In the genomic region with DNA sequence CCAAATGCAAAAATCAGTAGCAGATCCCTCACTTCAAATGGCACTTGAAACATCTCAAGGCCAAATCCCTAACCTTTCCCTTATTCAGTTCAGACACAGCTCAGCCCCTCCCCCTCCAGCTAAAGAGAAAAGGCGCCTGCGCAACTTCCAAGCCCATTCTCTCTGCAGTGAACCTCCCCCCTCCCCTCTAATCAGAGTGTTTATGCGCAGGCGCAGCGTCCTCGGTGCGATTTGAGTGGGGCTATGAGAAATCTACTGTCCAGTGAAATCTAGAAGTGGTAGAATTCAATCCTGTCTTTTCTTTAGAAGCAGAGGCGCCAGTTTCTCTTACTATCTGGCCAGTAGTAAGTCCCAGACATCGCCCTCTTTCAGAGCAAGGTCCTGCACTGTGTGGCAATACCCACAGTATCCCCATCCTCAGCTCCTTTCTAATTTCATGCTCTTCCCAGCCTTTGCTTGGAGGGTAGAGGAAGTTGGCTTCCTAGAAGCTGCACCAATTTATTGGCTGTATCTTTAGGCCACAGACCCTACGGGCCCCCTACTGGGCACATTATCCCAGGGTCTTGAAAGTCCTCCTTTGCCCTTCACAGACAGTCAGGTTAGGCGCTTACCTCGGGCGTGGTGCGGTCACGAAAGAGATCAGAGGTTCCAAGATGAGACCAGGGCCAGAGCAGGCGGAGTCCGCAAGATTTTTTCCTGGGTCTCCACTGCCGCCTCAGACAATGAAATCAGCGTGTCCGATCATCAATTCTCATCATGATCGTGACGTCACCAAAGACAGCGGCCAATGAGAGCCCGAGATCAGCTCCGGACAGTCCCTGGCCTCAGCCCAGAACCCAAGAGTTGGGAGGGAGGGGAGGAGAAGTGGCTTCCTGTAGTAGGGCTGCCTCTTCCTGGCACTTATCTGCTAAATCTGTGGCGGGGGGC, we compare ENCODE assay signal across 7 mouse cellular contexts. TPM values are rescaled to one million over a fixed set of nuclear protein-coding genes. Genes with fewer than 3 reads are reported as not detected.
DNase-seq lines count a peak whose midpoint lies in the region; ATAC-seq lines count a peak whose summit lies in the region.

A gene (minus strand): TSS at position 724 of the 927 bp plus-strand sequence.

- no peaks in the 10 kb centered on the region for H3K4me1 ChIP-seq in intestine, embryonic 14.5 days (replicated peaks; ENCODE audit: control insufficient read depth, insufficient read depth, low read length)

- H3K9me3 ChIP-seq in intestine, embryonic 14.5 days (ENCODE audit: control insufficient read depth, low read length) = no peaks in the 10 kb centered on the region

- H3K4me3 ChIP-seq in intestine, embryonic 14.5 days (ENCODE audit: low read depth, low read length) = peak within 1 kb of the TSS; percentile 46

- no peaks in the 10 kb centered on the region for H3K36me3 ChIP-seq in intestine, embryonic 14.5 days (ENCODE audit: control insufficient read depth, insufficient read depth, low read length)

- no peaks in the 10 kb centered on the region for H3K27me3 ChIP-seq in intestine, embryonic 14.5 days (replicated peaks; ENCODE audit: control insufficient read depth, insufficient read depth, low read length)

- peak within 1 kb of the TSS; percentile 54; the same call in 1 of the 2 replicates for H3K27ac ChIP-seq in intestine, embryonic 14.5 days (ENCODE audit: low read depth)

- H3K9ac ChIP-seq in intestine, embryonic 14.5 days (ENCODE audit: low read length) = peak within 1 kb of the TSS; percentile 38; the same call in 1 of the 2 replicates

- DNase-seq in adrenal gland, postnatal 36 days = peak; percentile 66 to 76
- peak; percentile 59 for DNase-seq in embryo, embryonic 11.5 days (ENCODE audit: low read depth, low spot score)
- peak; percentile 17 to 18 for DNase-seq in gastrocnemius, postnatal 36 days
- DNase-seq in intestine, embryonic 14.5 days (ENCODE audit: low spot score) = peak; percentile 66
- peak; percentile 30 to 44 for DNase-seq in left cerebral cortex, adult 8-10 months (ENCODE audit: low spot score in 2 of 2)
- DNase-seq in lung, postnatal 36 days = peak; percentile 68
- DNase-seq in right cerebral cortex, postnatal 25 days = peak; percentile 41

- peak; percentile 88 for ATAC-seq in intestine, embryonic 14.5 days (replicated peaks; ENCODE audit: low FRiP score, low TSS enrichment, low read depth)

- peak within 1 kb of the TSS; percentile 48 for H3K4me2 ChIP-seq in intestine, embryonic 14.5 days (ENCODE audit: low read length)

- intact Hi-C loops in gastrocnemius, postnatal 36 days (cut with DNase I) = no loop called here

- WGBS in intestine, embryonic 14.5 days = 10% methylated on average over 25 of the region's 26 CpGs

RNA-seq across cellular contexts. Expression of the gene that starts here (rescaled TPM):
- 1 to 10 TPM; 1.0 to 1.1 TPM for total RNA-seq in adrenal gland, postnatal 36 days (2021)
- total RNA-seq in gastrocnemius, postnatal 36 days (2021) = under 1 TPM; 0.05 to 0.15 TPM
- 0.88 and 1.1 TPM in 2 replicates for polyA plus RNA-seq in intestine, embryonic 14.5 days (2014; fragmentation: Nextera tagmentation; extraction: Ambion mirVana)
- 1 to 10 TPM; 3.9 to 4.4 (median 4.2) TPM for total RNA-seq in left cerebral cortex, adult 8-10 months (2022)

Comparison
In these comparisons a context has a peak if more than half of its experiments do, and no peak if none do; other contexts are left out.
1. Peak in every context shown above with its lines: DNase-seq, ATAC-seq, H3K4me3 ChIP-seq and H3K27ac ChIP-seq.
2. Peak in DNase-seq in gastrocnemius, postnatal 36 days; RNA of the gene not detected or under 1 TPM.
3. DNase-seq: peak in every context shown above with its lines; median percentile 71 in adrenal gland, postnatal 36 days; 68 in lung, postnatal 36 days; 66 in intestine, embryonic 14.5 days; 59 in embryo, embryonic 11.5 days; 41 in right cerebral cortex, postnatal 25 days; 37 in left cerebral cortex, adult 8-10 months; 18 in gastrocnemius, postnatal 36 days.